Mouse (Mus musculus): ENCODE measurements around the gene Alg1.
"Not testable (repeated sequence)": the region's sequence is repeated elsewhere in the genome, so short reads cannot be mapped to it uniquely, and the experiment has no call there.

The Alg1 gene

GRCm38 (mm10) chr16:5233418-5234313 is at the start of gene Alg1:
TSS of gene Alg1 (plus strand) at chr16:5233621.
- DNase-seq, result peak; percentile 91

GRCm38 (mm10) chr16:5184101-5184500 is 49.3 kb upstream of the Alg1 start:
- DNase-seq, result no peak

- peak; percentile 45 for DNase-seq
Observed at GRCm38 (mm10) chr16:5184956-5185355, 48.5 kb upstream of the Alg1 start.

GRCm38 (mm10) chr16:5185691-5186090 is 47.7 kb upstream of the Alg1 start:
- DNase-seq, result no peak

- DNase-seq, result peak; percentile 63
Observed at GRCm38 (mm10) chr16:5186234-5186633, 47.2 kb upstream of the Alg1 start.

GRCm38 (mm10) chr16:5195080-5195479 is 38.3 kb upstream of the Alg1 start:
- DNase-seq, result peak; percentile 59

- peak; percentile 41 for DNase-seq
Observed at GRCm38 (mm10) chr16:5202681-5203080, 30.7 kb upstream of the Alg1 start.

GRCm38 (mm10) chr16:5203200-5203599 is 30.2 kb upstream of the Alg1 start:
- DNase-seq, result no peak

- DNase-seq, result peak; percentile 76
Observed at GRCm38 (mm10) chr16:5203668-5204433, 29.6 kb upstream of the Alg1 start, which contains the start of gene Nagpa. TSS of gene Nagpa (minus strand) at chr16:5204012.

GRCm38 (mm10) chr16:5205431-5205970 is 27.9 kb upstream of the Alg1 start:
- no peak for DNase-seq

GRCm38 (mm10) chr16:5206051-5206450 is 27.4 kb upstream of the Alg1 start:
- no peak for DNase-seq

- no peak for DNase-seq
Observed at GRCm38 (mm10) chr16:5210365-5210764, 23.1 kb upstream of the Alg1 start.

GRCm38 (mm10) chr16:5212150-5212549 is 21.3 kb upstream of the Alg1 start:
- no peak for DNase-seq

- DNase-seq, result no peak
Observed at GRCm38 (mm10) chr16:5214126-5214525, 19.3 kb upstream of the Alg1 start.

- DNase-seq, result no peak
Observed at GRCm38 (mm10) chr16:5216686-5217085, 16.7 kb upstream of the Alg1 start.

GRCm38 (mm10) chr16:5217341-5218133 is 15.9 kb upstream of the Alg1 start:
- DNase-seq, result no peak

GRCm38 (mm10) chr16:5221403-5221802 is 12.0 kb upstream of the Alg1 start:
- no peak for DNase-seq

GRCm38 (mm10) chr16:5222140-5222539 is 11.3 kb upstream of the Alg1 start, which contains the start of gene AU021092:
TSS of gene AU021092 (minus strand) at chr16:5222299.
- DNase-seq, result no peak

GRCm38 (mm10) chr16:5226534-5226933 is 6.9 kb upstream of the Alg1 start:
- not testable (repeated sequence) for DNase-seq

GRCm38 (mm10) chr16:5227501-5227900 is 5.9 kb upstream of the Alg1 start:
- not testable (repeated sequence) for DNase-seq

- DNase-seq, result not testable (repeated sequence)
Observed at GRCm38 (mm10) chr16:5228103-5228502, 5.3 kb upstream of the Alg1 start.

GRCm38 (mm10) chr16:5232982-5233381 is 439 bp upstream of the Alg1 start:
- DNase-seq, result no peak

GRCm38 (mm10) chr16:5242355-5242754 is 8.9 kb downstream of the Alg1 start:
- DNase-seq, result no peak
